Mouse (Mus musculus): ENCODE results near the gene Hspa2. TPM values are rescaled to one million over a fixed set of nuclear protein-coding genes. Genes with fewer than 3 reads are reported as not detected.

Gene Hspa2
- total and polyA plus RNA-seq, 3 experiments = 3.4 to 5.3 (median 3.8) TPM

GRCm38 (mm10) chr12:76366276-76366675 lies 37.7 kb upstream of the Hspa2 start:
- no peak overlapping the region for H3K27ac ChIP-seq (ENCODE audit: insufficient read depth, low read depth)
- no peak for DNase-seq (ENCODE audit: extremely low read depth)
- H3K4me2 ChIP-seq (ENCODE audit: insufficient read depth, low read depth, poor library complexity, severe bottlenecking) = peak overlapping the region; percentile 88
- no peaks in the 10 kb centered on the region for H3K9me3 ChIP-seq (replicated peaks; ENCODE audit: low read length)
- peak overlapping the region in 1 of 3 experiments; percentile 4 for H3K4me3 ChIP-seq (replicated peaks in 1 of 3; ENCODE audit: low read depth in 2 of 3, low read length in 2 of 3, poor library complexity in 1 of 3)
- TF ChIP-seq NRF1 (IDR thresholded peaks at IDR 0.05; ENCODE audit: low read depth, low read length) = no peak
- no peak for TF ChIP-seq RAD21 (IDR thresholded peaks at IDR 0.05; ENCODE audit: low read depth, low read length)
- no peak for TF ChIP-seq POLR2AphosphoS2 (IDR thresholded peaks at IDR 0.05; ENCODE audit: low read depth, low read length)
- TF ChIP-seq CHD2 (IDR thresholded peaks at IDR 0.05; ENCODE audit: low read length) = no peak
- TF ChIP-seq MYC (IDR thresholded peaks at IDR 0.05; ENCODE audit: low read depth, low read length) = no peak
- no peak for TF ChIP-seq ZMIZ1 (IDR thresholded peaks at IDR 0.05; ENCODE audit: low read depth, low read length)
- TF ChIP-seq CTCF (conservative IDR thresholded peaks at IDR 0.05 in 1 of 2, IDR thresholded peaks at IDR 0.05 in 1 of 2; ENCODE audit: low read depth in 2 of 2, low read length in 2 of 2) = no peak
- no peak for TF ChIP-seq KAT2A (IDR thresholded peaks at IDR 0.05; ENCODE audit: insufficient replicate concordance, low read length)
- TF ChIP-seq MEF2A (IDR thresholded peaks at IDR 0.05; ENCODE audit: borderline replicate concordance, low read depth, low read length) = no peak
- TF ChIP-seq BHLHE40 (IDR thresholded peaks at IDR 0.05; ENCODE audit: low read depth, low read length) = no peak
- TF ChIP-seq JUN (IDR thresholded peaks at IDR 0.05; ENCODE audit: insufficient read depth, low read depth, low read length) = no peak
- TF ChIP-seq CHD1 (IDR thresholded peaks at IDR 0.05; ENCODE audit: low read depth, low read length) = no peak
- TF ChIP-seq ZKSCAN1 (IDR thresholded peaks at IDR 0.05; ENCODE audit: borderline replicate concordance, low read depth, low read length) = no peak
- no peak for TF ChIP-seq MAZ (IDR thresholded peaks at IDR 0.05; ENCODE audit: low read depth, low read length)
- TF ChIP-seq HCFC1 (IDR thresholded peaks at IDR 0.05; ENCODE audit: low read depth, low read length) = no peak
- no peak for TF ChIP-seq ZC3H11A (IDR thresholded peaks at IDR 0.05; ENCODE audit: low read depth, low read length)
- no peak for TF ChIP-seq MAFK (IDR thresholded peaks at IDR 0.05; ENCODE audit: insufficient replicate concordance, low read length)
- TF ChIP-seq IRF4 (IDR thresholded peaks at IDR 0.05; ENCODE audit: low read depth, low read length) = no peak
- peak overlapping the region; percentile 29 for H3K9ac ChIP-seq (ENCODE audit: insufficient read depth, low read depth)
- peaks cover 7 to 60% of the 10 kb centered on the region in 2 experiments; a peak in 3 of 4 replicates for H3K4me1 ChIP-seq (ENCODE audit: control insufficient read depth in 1 of 2, insufficient read depth in 2 of 2)
- dilution Hi-C loops (cut with MboI; ENCODE audit: extremely low pct_ligation_motif_present, extremely low pct_unique_long_range_greater_than_20kb, low sequenced_read_pairs) (no loop called here), in situ Hi-C loops (cut with MboI; ENCODE audit: low pct_ligation_motif_present, low pct_unique_long_range_greater_than_20kb, low sequenced_read_pairs) (loop anchor here (10.0 kb wide), 1 partner anchor 229 kb away; no protein-coding TSS in a partner anchor)
- peaks cover 0 to 15% of the 10 kb centered on the region in 2 experiments for H3K36me3 ChIP-seq (replicated peaks in 1 of 2; ENCODE audit: control insufficient read depth in 1 of 2, insufficient read depth in 1 of 2, low read length in 1 of 2)
- peaks cover 72% of the 10 kb centered on the region for H3K79me2 ChIP-seq (replicated peaks; ENCODE audit: control insufficient read depth, extremely low read depth, insufficient read depth, poor library complexity, severe bottlenecking)
- H3K27me3 ChIP-seq (replicated peaks) = no peaks in the 10 kb centered on the region

- no peak for DNase-seq (ENCODE audit: extremely low read depth)
- Histone ChIP-seq H3K4me2 (ENCODE audit: insufficient read depth, low read depth, poor library complexity, severe bottlenecking) (peak overlapping the region; percentile 88), H3K79me2 (replicated peaks; ENCODE audit: control insufficient read depth, extremely low read depth, insufficient read depth, poor library complexity, severe bottlenecking) (peaks cover 76% of the 10 kb centered on the region), H3K27ac (ENCODE audit: insufficient read depth, low read depth) (peak overlapping the region; percentile 62), H3K4me1 (ENCODE audit: control insufficient read depth in 1 of 2, insufficient read depth in 2 of 2) (peaks cover under 1 to 49% of the 10 kb centered on the region in 2 experiments; a peak in 3 of 4 replicates), H3K9ac (ENCODE audit: insufficient read depth, low read depth) (peak overlapping the region; percentile 96), H3K36me3 (replicated peaks in 1 of 2; ENCODE audit: control insufficient read depth in 1 of 2, insufficient read depth in 1 of 2, low read length in 1 of 2) (peaks cover 0 to 10% of the 10 kb centered on the region in 2 experiments), H3K27me3 (replicated peaks) (no peaks in the 10 kb centered on the region), H3K9me3 (replicated peaks; ENCODE audit: low read length) (no peaks in the 10 kb centered on the region), H3K4me3 (replicated peaks in 1 of 3; ENCODE audit: low read depth in 2 of 3, low read length in 2 of 3, poor library complexity in 1 of 3) (peak overlapping the region; percentile 75 to 99 (median 76))
- dilution Hi-C loops (cut with MboI; ENCODE audit: extremely low pct_ligation_motif_present, extremely low pct_unique_long_range_greater_than_20kb, low sequenced_read_pairs) = no loop called here
- in situ Hi-C loops (cut with MboI; ENCODE audit: low pct_ligation_motif_present, low pct_unique_long_range_greater_than_20kb, low sequenced_read_pairs) = loop anchor here (10.0 kb wide), 1 partner anchor 227 kb away; no protein-coding TSS in a partner anchor
- no peak for TF ChIP-seq JUN (IDR thresholded peaks at IDR 0.05; ENCODE audit: insufficient read depth, low read depth, low read length)
- TF ChIP-seq TCF12 (IDR thresholded peaks at IDR 0.05; ENCODE audit: low read depth, low read length) = peak; percentile 18; the same call in 1 of the 2 replicates
- TF ChIP-seq PAX5 (IDR thresholded peaks at IDR 0.05; ENCODE audit: low read length) = no peak
- TF ChIP-seq MAFK (IDR thresholded peaks at IDR 0.05; ENCODE audit: insufficient replicate concordance, low read length) = no peak
- no peak for TF ChIP-seq BHLHE40 (IDR thresholded peaks at IDR 0.05; ENCODE audit: low read depth, low read length)
- TF ChIP-seq ZC3H11A (IDR thresholded peaks at IDR 0.05; ENCODE audit: low read depth, low read length) = no peak
- no peak for TF ChIP-seq USF2 (conservative IDR thresholded peaks at IDR 0.05; ENCODE audit: low read depth, low read length)
- TF ChIP-seq SMC3 (IDR thresholded peaks at IDR 0.05; ENCODE audit: low read depth, low read length) = no peak
- TF ChIP-seq MXI1 (IDR thresholded peaks at IDR 0.05; ENCODE audit: low read depth, low read length) = no peak; the same call in 1 of the 2 replicates
- TF ChIP-seq CTCF (conservative IDR thresholded peaks at IDR 0.05 in 1 of 2, IDR thresholded peaks at IDR 0.05 in 1 of 2; ENCODE audit: low read depth in 2 of 2, low read length in 2 of 2) = no peak
- TF ChIP-seq TBP (conservative IDR thresholded peaks at IDR 0.05; ENCODE audit: low read depth, low read length) = peak; percentile 42; the same call in 1 of the 2 replicates
- TF ChIP-seq MAX (IDR thresholded peaks at IDR 0.05; ENCODE audit: low read length) = no peak; the same call in 1 of the 2 replicates
- peak; percentile 7; the same call in 1 of the 2 replicates for TF ChIP-seq EP300 (IDR thresholded peaks at IDR 0.05; ENCODE audit: low read length)
- TF ChIP-seq RCOR1 (conservative IDR thresholded peaks at IDR 0.05; ENCODE audit: low read depth, low read length) = no peak
- peak; percentile 39; the same call in 1 of the 2 replicates for TF ChIP-seq NELFE (IDR thresholded peaks at IDR 0.05; ENCODE audit: low read depth, low read length)
- no peak for TF ChIP-seq E2F4 (IDR thresholded peaks at IDR 0.05; ENCODE audit: insufficient replicate concordance, low read depth, low read length)
Measured at GRCm38 (mm10) chr12:76367096-76367995, 36.6 kb upstream of the Hspa2 start.

Measured in CH12.LX (cell line).